Comparison of ENCODE assay signal across 8 mouse cellular contexts in genomic region chrX:55584758-55585157, GRCm38 (mm10).
DNase-seq lines count a peak whose midpoint lies in the region; ATAC-seq and TF ChIP-seq lines count a peak whose summit lies in the region.
"Not testable (repeated sequence)": the region's sequence is repeated elsewhere in the genome, so short reads cannot be mapped to it uniquely, and the experiment has no call there.

No protein-coding gene starts in this region.

- not testable (repeated sequence) for H3K4me1 ChIP-seq in kidney, adult 2 months (ENCODE audit: control insufficient read depth, insufficient read depth, low read length); liver, postnatal 0 days (ENCODE audit: insufficient read depth)

- peak; percentile 15 for DNase-seq in A20 (ENCODE audit: low read depth, low spot score)
- DNase-seq in adrenal gland, adult (ENCODE audit: inconsistent age in 2 of 2, low spot score in 1 of 2) = peak; percentile 7 to 64
- peak; percentile 1 to 12 for DNase-seq in cerebellum, adult 18-20 months
- DNase-seq in kidney, adult 2 months = peak; percentile 0
- peak; percentile 2 to 3 for DNase-seq in layer of hippocampus, adult 18-20 months (ENCODE audit: low spot score in 2 of 2)
- DNase-seq in liver, postnatal 0 days = not testable (repeated sequence)
- peak; percentile 0 for DNase-seq in mesoderm, embryonic 11.5 days (ENCODE audit: low read depth, low spot score)
- peak; percentile 40 for DNase-seq in testis, postnatal 10 days (ENCODE audit: low spot score)

- not testable (repeated sequence) for H3K36me3 ChIP-seq in kidney, adult 2 months (ENCODE audit: control insufficient read depth, insufficient read depth, low read length); liver, postnatal 0 days (replicated peaks; ENCODE audit: insufficient read depth, low read length)

- H3K9ac ChIP-seq in liver, postnatal 0 days (replicated peaks) = not testable (repeated sequence)

- H3K4me3 ChIP-seq in kidney, adult 2 months (ENCODE audit: insufficient read depth, low read depth, low read length); liver, postnatal 0 days (ENCODE audit: low read depth, low read length): not testable (repeated sequence)

- not testable (repeated sequence) for H3K27ac ChIP-seq in kidney, adult 2 months (ENCODE audit: insufficient read depth, low read depth, low read length); liver, postnatal 0 days (ENCODE audit: low read depth)

- not testable (repeated sequence) for TF ChIP-seq POLR2A in kidney, adult 2 months (IDR thresholded peaks at IDR 0.05; ENCODE audit: low read depth, low read length)

- H3K27me3 ChIP-seq in kidney, adult 2 months (replicated peaks; ENCODE audit: control insufficient read depth, insufficient read depth, low read length); liver, postnatal 0 days (ENCODE audit: insufficient read depth, low read length): not testable (repeated sequence)

- 51% methylated on average over 4 of the region's 5 CpGs for WGBS in kidney, adult 2 months
- 32% methylated on average over 3 of the region's 5 CpGs for WGBS in liver, postnatal 0 days (ENCODE audit: insufficient replicate concordance)

- TF ChIP-seq EP300 in liver, postnatal 0 days (IDR thresholded peaks at IDR 0.05; ENCODE audit: low read depth) = not testable (repeated sequence)

- H3K4me2 ChIP-seq in liver, postnatal 0 days (ENCODE audit: low read depth, low read length) = not testable (repeated sequence)

- ATAC-seq in liver, postnatal 0 days = not testable (repeated sequence)

- not testable (repeated sequence) for TF ChIP-seq CTCF in kidney, adult 2 months (conservative IDR thresholded peaks at IDR 0.05; ENCODE audit: insufficient read depth, insufficient read length, low read depth, low read length)
- TF ChIP-seq CTCF in liver, postnatal 0 days (IDR thresholded peaks at IDR 0.05; ENCODE audit: low read depth) = 0 out of 2 replicates have a peak, but pooled peaks have one; percentile 8

- H3K9me3 ChIP-seq in liver, postnatal 0 days (ENCODE audit: low read length) = not testable (repeated sequence)
